Mouse (Mus musculus): ENCODE measurements around the gene Tmem211. TPM values are rescaled to one million over a fixed set of nuclear protein-coding genes. Genes with fewer than 3 reads are reported as not detected.

Gene Tmem211
- polyA plus RNA-seq, 1 experiment from 2014 or later, result not detected

DNA sequence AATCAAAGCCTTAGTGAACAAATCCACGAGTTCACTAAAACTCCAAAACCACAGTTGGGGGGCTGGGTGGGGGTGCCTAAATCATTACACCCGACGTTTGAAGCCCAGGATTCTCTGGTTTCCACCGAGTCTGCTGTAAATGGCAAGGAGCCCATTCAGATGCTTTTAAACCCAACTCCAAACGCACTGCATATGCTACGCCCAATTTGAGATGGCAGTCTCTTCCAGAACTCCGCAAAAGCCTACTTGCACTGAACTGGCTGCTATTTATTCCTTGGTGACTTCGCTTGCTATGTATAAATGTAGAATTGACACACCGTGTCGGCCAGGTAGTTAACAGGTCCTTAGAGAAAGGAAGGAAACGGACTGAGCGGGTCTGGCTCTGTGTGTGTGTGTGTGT, 31.3 kb upstream of the Tmem211 start:
- 90% methylated on average over 12 of the region's 12 CpGs for WGBS
- H3K9me3 ChIP-seq (ENCODE audit: control insufficient read depth, low read length), result no peaks in the 10 kb centered on the region
- no peak overlapping the region for H3K4me3 ChIP-seq (ENCODE audit: low read depth, low read length)
- no peaks in the 10 kb centered on the region for H3K27me3 ChIP-seq (ENCODE audit: control insufficient read depth, insufficient read depth, low read length)
- no peaks in the 10 kb centered on the region for H3K36me3 ChIP-seq (ENCODE audit: control insufficient read depth, insufficient read depth, low read length)
- no peak overlapping the region for H3K9ac ChIP-seq (ENCODE audit: low read length)
- no peaks in the 10 kb centered on the region for H3K4me1 ChIP-seq (ENCODE audit: control insufficient read depth, insufficient read depth, low read length)
- no peak overlapping the region for H3K4me2 ChIP-seq (ENCODE audit: low read depth, severe bottlenecking)
- no peak overlapping the region for H3K27ac ChIP-seq (replicated peaks; ENCODE audit: low read depth, low read length)
- DNase-seq (ENCODE audit: low spot score) (no peak), ATAC-seq (ENCODE audit: insufficient number of reproducible peaks, low FRiP score, low TSS enrichment, low read depth) (no peak)

GRCm38 (mm10) chr5:113195907-113196306, 30.8 kb upstream of the Tmem211 start:
- H3K9ac ChIP-seq (ENCODE audit: low read length), result no peak overlapping the region
- H3K4me1 ChIP-seq (ENCODE audit: control insufficient read depth, insufficient read depth, low read length), result no peaks in the 10 kb centered on the region
- no peaks in the 10 kb centered on the region for H3K9me3 ChIP-seq (ENCODE audit: control insufficient read depth, low read length)
- H3K4me3 ChIP-seq (ENCODE audit: low read depth, low read length), result no peak overlapping the region
- no peak for DNase-seq (ENCODE audit: low spot score)
- ATAC-seq (ENCODE audit: insufficient number of reproducible peaks, low FRiP score, low TSS enrichment, low read depth), result no peak
- H3K36me3 ChIP-seq (ENCODE audit: control insufficient read depth, insufficient read depth, low read length), result no peaks in the 10 kb centered on the region
- WGBS, result 92% methylated on average over 6 of the region's 6 CpGs
- no peaks in the 10 kb centered on the region for H3K27me3 ChIP-seq (ENCODE audit: control insufficient read depth, insufficient read depth, low read length)
- no peak overlapping the region for H3K27ac ChIP-seq (replicated peaks; ENCODE audit: low read depth, low read length)
- no peak overlapping the region for H3K4me2 ChIP-seq (ENCODE audit: low read depth, severe bottlenecking)

DNA sequence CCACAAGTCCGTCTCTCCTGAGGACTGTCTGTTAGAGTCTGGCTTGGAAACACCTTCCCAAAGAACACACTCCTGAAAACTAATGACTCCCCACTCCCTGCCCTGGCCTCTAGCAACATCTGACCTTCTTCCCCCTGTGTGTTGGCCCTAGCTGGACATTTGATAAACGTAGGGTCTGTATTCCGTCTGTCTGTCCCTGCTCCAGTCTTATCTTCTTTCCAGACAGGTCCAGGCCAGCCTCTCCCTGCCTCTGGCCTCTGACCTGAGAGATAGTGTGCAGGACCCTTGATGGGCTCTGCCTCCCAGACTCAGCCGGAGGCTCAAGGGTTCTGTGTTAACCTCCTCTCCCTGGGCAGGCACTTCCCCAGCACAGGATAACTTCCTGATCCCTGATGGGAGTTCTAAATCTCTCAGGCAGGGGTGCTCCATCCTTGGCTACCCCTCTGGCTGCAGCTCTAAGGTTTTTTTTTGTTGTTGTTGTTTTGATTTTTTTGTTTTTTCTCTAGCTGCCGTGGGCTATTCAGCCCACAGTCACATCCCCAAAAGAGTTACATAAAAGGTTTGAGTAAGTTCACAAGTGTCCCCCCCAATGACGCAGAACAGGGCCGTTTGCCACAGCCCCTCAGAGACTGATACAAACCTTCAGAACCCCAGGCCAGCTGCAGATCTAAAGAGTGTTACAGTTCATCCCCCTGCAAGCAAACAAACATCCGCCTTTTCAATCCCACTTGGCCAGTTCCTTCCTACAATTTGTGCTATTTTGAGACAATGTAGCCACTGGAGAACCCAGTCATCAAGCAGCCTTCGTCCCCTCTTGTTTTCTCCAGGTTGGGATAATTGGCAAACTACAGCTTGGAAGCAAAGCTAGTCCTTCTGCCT, 29.6 kb upstream of the Tmem211 start:
- 40% methylated on average over 9 of the region's 9 CpGs for WGBS
- ATAC-seq (ENCODE audit: insufficient number of reproducible peaks, low FRiP score, low TSS enrichment, low read depth) (no peak), DNase-seq (ENCODE audit: low spot score) (no peak)
- Histone ChIP-seq H3K27ac (replicated peaks; ENCODE audit: low read depth, low read length) (no peak overlapping the region), H3K4me3 (ENCODE audit: low read depth, low read length) (no peak overlapping the region), H3K4me2 (ENCODE audit: low read depth, severe bottlenecking) (no peak overlapping the region), H3K9ac (ENCODE audit: low read length) (no peak overlapping the region), H3K9me3 (ENCODE audit: control insufficient read depth, low read length) (no peaks in the 10 kb centered on the region), H3K27me3 (ENCODE audit: control insufficient read depth, insufficient read depth, low read length) (no peaks in the 10 kb centered on the region), H3K36me3 (ENCODE audit: control insufficient read depth, insufficient read depth, low read length) (no peaks in the 10 kb centered on the region), H3K4me1 (ENCODE audit: control insufficient read depth, insufficient read depth, low read length) (no peaks in the 10 kb centered on the region)

- Histone ChIP-seq H3K9me3 (ENCODE audit: control insufficient read depth, low read length) (no peaks in the 10 kb centered on the region), H3K27ac (replicated peaks; ENCODE audit: low read depth, low read length) (no peak overlapping the region), H3K4me1 (ENCODE audit: control insufficient read depth, insufficient read depth, low read length) (no peaks in the 10 kb centered on the region), H3K36me3 (ENCODE audit: control insufficient read depth, insufficient read depth, low read length) (no peaks in the 10 kb centered on the region), H3K9ac (ENCODE audit: low read length) (no peak overlapping the region), H3K4me3 (ENCODE audit: low read depth, low read length) (no peak overlapping the region), H3K27me3 (ENCODE audit: control insufficient read depth, insufficient read depth, low read length) (no peaks in the 10 kb centered on the region), H3K4me2 (ENCODE audit: low read depth, severe bottlenecking) (no peak overlapping the region)
- 61% methylated on average over 8 of the region's 8 CpGs for WGBS
- DNase-seq (ENCODE audit: low spot score) (no peak), ATAC-seq (ENCODE audit: insufficient number of reproducible peaks, low FRiP score, low TSS enrichment, low read depth) (no peak)
Observed at GRCm38 (mm10) chr5:113199126-113199771, 27.5 kb upstream of the Tmem211 start.

GRCm38 (mm10) chr5:113199772-113200134, 27.0 kb upstream of the Tmem211 start:
- ATAC-seq (ENCODE audit: insufficient number of reproducible peaks, low FRiP score, low TSS enrichment, low read depth), result no peak
- no peak overlapping the region for H3K27ac ChIP-seq (replicated peaks; ENCODE audit: low read depth, low read length)
- WGBS, result 84% methylated on average over 10 of the region's 10 CpGs

GRCm38 (mm10) chr5:113204193-113204592, 22.5 kb upstream of the Tmem211 start:
- no peak for ATAC-seq (ENCODE audit: insufficient number of reproducible peaks, low FRiP score, low TSS enrichment, low read depth)

More at GRCm38 (mm10) chr5:113199772-113200134, 27.0 kb upstream of the Tmem211 start:
- Histone ChIP-seq H3K36me3 (ENCODE audit: control insufficient read depth, insufficient read depth, low read length) (no peaks in the 10 kb centered on the region), H3K9me3 (ENCODE audit: control insufficient read depth, low read length) (no peaks in the 10 kb centered on the region), H3K4me2 (ENCODE audit: low read depth, severe bottlenecking) (no peak overlapping the region), H3K9ac (ENCODE audit: low read length) (no peak overlapping the region), H3K4me3 (ENCODE audit: low read depth, low read length) (no peak overlapping the region), H3K4me1 (ENCODE audit: control insufficient read depth, insufficient read depth, low read length) (no peaks in the 10 kb centered on the region), H3K27me3 (ENCODE audit: control insufficient read depth, insufficient read depth, low read length) (no peaks in the 10 kb centered on the region)
- no peak for DNase-seq (ENCODE audit: low spot score)

DNA sequence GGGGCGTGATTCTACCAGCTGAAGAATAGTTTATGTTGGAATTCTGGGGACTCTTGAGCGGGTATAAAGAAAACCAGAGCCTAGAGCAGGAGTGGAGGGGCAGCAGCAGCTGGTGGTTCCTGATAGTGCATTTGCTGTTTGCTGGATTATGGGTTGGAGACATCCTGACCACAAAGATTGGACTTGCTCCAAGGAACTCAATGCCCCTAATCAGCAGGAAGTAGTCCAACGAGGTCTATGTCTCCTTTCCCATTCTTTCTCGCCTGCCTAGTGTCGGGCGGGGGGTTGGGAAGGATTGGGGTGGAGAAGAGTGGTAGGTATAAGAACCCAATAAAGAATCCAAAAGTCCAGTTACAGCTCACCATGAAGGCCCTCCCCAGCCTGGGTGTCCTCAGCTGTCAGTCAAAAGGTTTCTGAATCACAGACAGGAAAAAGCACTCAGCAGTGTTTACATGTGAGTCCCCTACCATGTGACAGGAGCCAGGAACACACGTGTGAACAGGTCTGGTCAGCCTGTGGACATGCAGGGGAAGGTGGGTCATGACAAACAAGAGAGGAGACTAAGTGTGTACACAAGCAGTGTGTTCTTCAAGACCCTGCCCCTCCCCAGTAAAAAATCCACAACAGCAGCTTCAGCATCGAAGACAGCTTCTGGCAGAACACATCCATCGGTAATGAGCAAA, 19.9 kb upstream of the Tmem211 start:
- DNase-seq (ENCODE audit: low spot score), result no peak
- no peak for ATAC-seq (ENCODE audit: insufficient number of reproducible peaks, low FRiP score, low TSS enrichment, low read depth)
- H3K9me3 ChIP-seq (ENCODE audit: control insufficient read depth, low read length), result no peaks in the 10 kb centered on the region
- H3K27ac ChIP-seq (replicated peaks; ENCODE audit: low read depth, low read length), result no peak overlapping the region
- H3K4me1 ChIP-seq (ENCODE audit: control insufficient read depth, insufficient read depth, low read length), result no peaks in the 10 kb centered on the region
- H3K4me2 ChIP-seq (ENCODE audit: low read depth, severe bottlenecking), result no peak overlapping the region
- H3K27me3 ChIP-seq (ENCODE audit: control insufficient read depth, insufficient read depth, low read length), result no peaks in the 10 kb centered on the region
- WGBS, result 63% methylated on average over 9 of the region's 9 CpGs
- H3K9ac ChIP-seq (ENCODE audit: low read length), result no peak overlapping the region
- no peak overlapping the region for H3K4me3 ChIP-seq (ENCODE audit: low read depth, low read length)
- H3K36me3 ChIP-seq (ENCODE audit: control insufficient read depth, insufficient read depth, low read length), result no peaks in the 10 kb centered on the region

More at GRCm38 (mm10) chr5:113204193-113204592, 22.5 kb upstream of the Tmem211 start:
- Histone ChIP-seq H3K4me2 (ENCODE audit: low read depth, severe bottlenecking) (no peak overlapping the region), H3K4me3 (ENCODE audit: low read depth, low read length) (no peak overlapping the region), H3K9me3 (ENCODE audit: control insufficient read depth, low read length) (no peaks in the 10 kb centered on the region), H3K27me3 (ENCODE audit: control insufficient read depth, insufficient read depth, low read length) (no peaks in the 10 kb centered on the region), H3K27ac (replicated peaks; ENCODE audit: low read depth, low read length) (no peak overlapping the region), H3K9ac (ENCODE audit: low read length) (no peak overlapping the region), H3K36me3 (ENCODE audit: control insufficient read depth, insufficient read depth, low read length) (no peaks in the 10 kb centered on the region), H3K4me1 (ENCODE audit: control insufficient read depth, insufficient read depth, low read length) (no peaks in the 10 kb centered on the region)
- DNase-seq (ENCODE audit: low spot score), result no peak
- 92% methylated on average over 9 of the region's 9 CpGs for WGBS

- Histone ChIP-seq H3K4me2 (ENCODE audit: low read depth, severe bottlenecking) (no peak overlapping the region), H3K27ac (replicated peaks; ENCODE audit: low read depth, low read length) (no peak overlapping the region), H3K4me3 (ENCODE audit: low read depth, low read length) (no peak overlapping the region), H3K9me3 (ENCODE audit: control insufficient read depth, low read length) (no peaks in the 10 kb centered on the region), H3K27me3 (ENCODE audit: control insufficient read depth, insufficient read depth, low read length) (no peaks in the 10 kb centered on the region), H3K4me1 (ENCODE audit: control insufficient read depth, insufficient read depth, low read length) (no peaks in the 10 kb centered on the region), H3K36me3 (ENCODE audit: control insufficient read depth, insufficient read depth, low read length) (no peaks in the 10 kb centered on the region), H3K9ac (ENCODE audit: low read length) (no peak overlapping the region)
- WGBS, result 73% methylated on average over 4 of the region's 4 CpGs
- DNase-seq (ENCODE audit: low spot score), result no peak
- no peak for ATAC-seq (ENCODE audit: insufficient number of reproducible peaks, low FRiP score, low TSS enrichment, low read depth)
Observed at GRCm38 (mm10) chr5:113208048-113208447, 18.7 kb upstream of the Tmem211 start.

Measured in limb, embryonic 11.5 days (tissue).